In genomic region chr4:46664123-46665009, GRCm38 (mm10) we compare ENCODE assay signal across 8 mouse cellular contexts. TPM values are rescaled to one million over a fixed set of nuclear protein-coding genes. Genes with fewer than 3 reads are reported as not detected.
DNase-seq lines count a peak whose midpoint lies in the region; ATAC-seq and TF ChIP-seq lines count a peak whose summit lies in the region.

No protein-coding gene starts in this region.

- H3K27ac ChIP-seq in kidney, adult 2 months (ENCODE audit: insufficient read depth, low read depth, low read length) = no peak overlapping the region
- H3K27ac ChIP-seq in liver, postnatal 0 days (ENCODE audit: low read depth) = peak overlapping the region; percentile 22; the same call in 1 of the 2 replicates
- peak overlapping the region; percentile 77 for H3K27ac ChIP-seq in neural tube, embryonic 11.5 days (ENCODE audit: low read depth, low read length)

- DNase-seq in kidney, adult 2 months = peak; percentile 37
- DNase-seq in kidney, adult 8-10 months = no peak
- peak; percentile 90 for DNase-seq in embryo, embryonic 10 days (ENCODE audit: low spot score)
- DNase-seq in hindlimb bud, embryonic 11.5 days (ENCODE audit: extremely low spot score, low read depth, low spot score) = peak; percentile 33
- DNase-seq in liver, postnatal 0 days = peak; percentile 59
- DNase-seq in neural tube, embryonic 11.5 days (ENCODE audit: low spot score) = peak; percentile 79
- DNase-seq in adipocyte (ENCODE audit: low spot score) = no peak

- peak overlapping the region; percentile 67 for H3K4me2 ChIP-seq in liver, postnatal 0 days (ENCODE audit: low read depth, low read length)
- H3K4me2 ChIP-seq in neural tube, embryonic 11.5 days (ENCODE audit: low read depth) = peak overlapping the region; percentile 56

- peak overlapping the region; percentile 25 for H3K4me3 ChIP-seq in kidney, adult 2 months (ENCODE audit: insufficient read depth, low read depth, low read length)
- peak overlapping the region; percentile 30 for H3K4me3 ChIP-seq in liver, postnatal 0 days (ENCODE audit: low read depth, low read length)
- peak overlapping the region; percentile 27 for H3K4me3 ChIP-seq in neural tube, embryonic 11.5 days (ENCODE audit: low read depth, low read length)

- H3K36me3 ChIP-seq in kidney, adult 2 months (ENCODE audit: control insufficient read depth, insufficient read depth, low read length) = no peaks in the 10 kb centered on the region
- no peaks in the 10 kb centered on the region for H3K36me3 ChIP-seq in liver, postnatal 0 days (replicated peaks; ENCODE audit: insufficient read depth, low read length)
- H3K36me3 ChIP-seq in neural tube, embryonic 11.5 days (ENCODE audit: control insufficient read depth, insufficient read depth, low read length) = no peaks in the 10 kb centered on the region

- H3K9ac ChIP-seq in liver, postnatal 0 days (replicated peaks) = peak overlapping the region; percentile 58
- peak overlapping the region; percentile 58 for H3K9ac ChIP-seq in neural tube, embryonic 11.5 days (ENCODE audit: low read length)

- no peak for TF ChIP-seq EP300 in liver, postnatal 0 days (IDR thresholded peaks at IDR 0.05; ENCODE audit: low read depth)

- H3K27me3 ChIP-seq in kidney, adult 2 months (replicated peaks; ENCODE audit: control insufficient read depth, insufficient read depth, low read length) = no peaks in the 10 kb centered on the region
- H3K27me3 ChIP-seq in liver, postnatal 0 days (ENCODE audit: insufficient read depth, low read length) = no peaks in the 10 kb centered on the region
- no peaks in the 10 kb centered on the region for H3K27me3 ChIP-seq in neural tube, embryonic 11.5 days (ENCODE audit: control insufficient read depth, insufficient read depth, low read length)

- no peak for TF ChIP-seq POLR2A in kidney, adult 2 months (IDR thresholded peaks at IDR 0.05; ENCODE audit: low read depth, low read length)

- 18% methylated on average over 34 of the region's 34 CpGs for WGBS in kidney, adult 2 months
- 8% methylated on average over 32 of the region's 34 CpGs for WGBS in liver, postnatal 0 days (ENCODE audit: insufficient replicate concordance)
- WGBS in neural tube, embryonic 11.5 days = under 1% methylated on average over 34 of the region's 34 CpGs

- peak; percentile 64 for ATAC-seq in granulocyte monocyte progenitor cell, adult 5-6 weeks (replicated peaks; ENCODE audit: poor library complexity, severe bottlenecking)
- peak; percentile 77 for ATAC-seq in liver, postnatal 0 days
- peak; percentile 92 for ATAC-seq in neural tube, embryonic 11.5 days (ENCODE audit: insufficient read depth, low FRiP score, low TSS enrichment)

- TF ChIP-seq CTCF in kidney, adult 2 months (conservative IDR thresholded peaks at IDR 0.05; ENCODE audit: insufficient read depth, insufficient read length, low read depth, low read length) = no peak
- TF ChIP-seq CTCF in liver, postnatal 0 days (IDR thresholded peaks at IDR 0.05; ENCODE audit: low read depth) = no peak

- H3K4me1 ChIP-seq in kidney, adult 2 months (ENCODE audit: control insufficient read depth, insufficient read depth, low read length) = no peaks in the 10 kb centered on the region
- H3K4me1 ChIP-seq in liver, postnatal 0 days (ENCODE audit: insufficient read depth) = peaks cover 9% of the 10 kb centered on the region
- H3K4me1 ChIP-seq in neural tube, embryonic 11.5 days (ENCODE audit: control insufficient read depth, insufficient read depth, low read length) = peaks cover 5% of the 10 kb centered on the region; the same call in 1 of the 2 replicates

- no peaks in the 10 kb centered on the region for H3K9me3 ChIP-seq in liver, postnatal 0 days (ENCODE audit: low read length)
- no peaks in the 10 kb centered on the region for H3K9me3 ChIP-seq in neural tube, embryonic 11.5 days (ENCODE audit: control insufficient read depth, low read length)

RNA-seq across cellular contexts. Expression of gene Tbc1d2, which starts 14.4 kb away (rescaled TPM):
- 6.1 and 7.6 TPM in 2 replicates for polyA plus RNA-seq in kidney, adult 2 months (2012; rRNA removed)
- total RNA-seq in granulocyte monocyte progenitor cell, adult 5-6 weeks (2014; fragmentation: Nextera tagmentation) = 5.4 and 8.7 TPM in 2 replicates
- total RNA-seq in granulocyte monocyte progenitor cell, adult 5-6 weeks (2017) = 4.4 and 6.8 TPM in 2 replicates
- 0.75 and 0.83 TPM in 2 replicates for polyA plus RNA-seq in liver, postnatal 0 days (2015; fragmentation: Nextera tagmentation; extraction: Ambion mirVana)
- 0.84 and 1.1 TPM in 2 replicates for polyA plus RNA-seq in neural tube, embryonic 11.5 days (2014; fragmentation: Nextera tagmentation; extraction: Ambion mirVana)

Comparison
In these comparisons a context has a peak if more than half of its experiments do, and no peak if none do; other contexts are left out.
1. DNase-seq: peak in kidney, adult 2 months (single experiment), embryo, embryonic 10 days (single experiment), hindlimb bud, embryonic 11.5 days (single experiment), liver, postnatal 0 days (single experiment) and neural tube, embryonic 11.5 days (single experiment); none in kidney, adult 8-10 months (0 of 2) and adipocyte (single experiment).
2. Peak in every context shown above with its lines, with median percentiles within 50 percentile points of each other: H3K4me3 ChIP-seq and ATAC-seq.